Mouse (Mus musculus): ENCODE results near the gene Nceh1.

GRCm38 (mm10) chr3:27205068-27205467, 22.3 kb downstream of the Nceh1 start:
- TF ChIP-seq CTCF (IDR thresholded peaks at IDR 0.05; ENCODE audit: insufficient read depth, low read length) (no peak), POLR2A (IDR thresholded peaks at IDR 0.05; ENCODE audit: borderline replicate concordance, extremely low read depth, low read depth, low read length) (no peak)

Measured in lung, adult 2 months (tissue).